ENCODE assay signal across 8 mouse cellular contexts in the genomic region with DNA sequence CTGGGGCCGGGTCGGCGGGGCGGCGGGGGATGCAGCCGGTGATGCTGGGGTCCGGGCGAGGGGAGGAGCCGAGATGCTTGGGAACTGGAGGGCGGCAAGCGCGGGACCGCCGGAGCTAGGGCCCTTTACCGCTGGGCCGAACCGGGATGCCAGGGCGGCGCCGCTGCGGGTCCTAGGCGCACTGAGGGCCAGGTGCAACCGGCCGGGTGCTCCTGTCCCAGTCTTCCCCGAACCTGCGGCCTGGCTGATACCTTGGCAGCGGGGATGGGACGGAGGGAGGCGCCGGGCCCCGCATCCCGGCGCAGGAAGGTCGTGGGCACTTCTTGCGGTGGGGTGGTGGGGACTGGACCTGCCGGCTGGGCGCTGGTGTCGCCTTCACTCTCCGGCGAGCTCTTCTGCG. TPM values are rescaled to one million over a fixed set of nuclear protein-coding genes. Genes with fewer than 3 reads are reported as not detected.
DNase-seq lines count a peak whose midpoint lies in the region; ATAC-seq and TF ChIP-seq lines count a peak whose summit lies in the region.

No protein-coding gene starts in this region.

- H3K4me3 ChIP-seq in heart, embryonic 15.5 days = peak overlapping the region; percentile 68
- H3K4me3 ChIP-seq in hindbrain, embryonic 10.5 days = peak overlapping the region; percentile 87

- peak overlapping the region; percentile 98 for H3K4me2 ChIP-seq in heart, embryonic 15.5 days

- H3K9ac ChIP-seq in heart, embryonic 15.5 days = peak overlapping the region; percentile 70

- ATAC-seq in heart, embryonic 15.5 days (replicated peaks; ENCODE audit: insufficient number of reproducible peaks, insufficient read depth, low FRiP score, low read depth) = 0 out of 2 replicates have a peak, but pooled peaks have one; percentile 8
- peak; percentile 77 for ATAC-seq in Patski
- ATAC-seq in megakaryocyte progenitor cell, adult 5-6 weeks (replicated peaks; ENCODE audit: poor library complexity) = peak; percentile 1; the same call in 1 of the 2 replicates
- ATAC-seq in CD4-positive, CD25-positive, alpha-beta regulatory T cell, adult 4 months = no peak

- intact Hi-C loops in heart, postnatal 25 days (cut with DNase I) = no loop called here

- H3K9me3 ChIP-seq in heart, embryonic 15.5 days (replicated peaks) = no peaks in the 10 kb centered on the region
- H3K9me3 ChIP-seq in hindbrain, embryonic 10.5 days = 0 out of 2 replicates have a peak, but pooled peaks cover 2% of the 10 kb centered on the region

- H3K4me1 ChIP-seq in heart, embryonic 15.5 days (replicated peaks) = peaks cover 14% of the 10 kb centered on the region; the same call in 1 of the 2 replicates
- peaks cover 13% of the 10 kb centered on the region for H3K4me1 ChIP-seq in hindbrain, embryonic 10.5 days (replicated peaks)

- H3K27me3 ChIP-seq in heart, embryonic 15.5 days = no peaks in the 10 kb centered on the region
- no peaks in the 10 kb centered on the region for H3K27me3 ChIP-seq in Patski
- H3K27me3 ChIP-seq in hindbrain, embryonic 10.5 days (ENCODE audit: insufficient read depth, poor library complexity, severe bottlenecking) = peaks cover 21% of the 10 kb centered on the region

- TF ChIP-seq CTCF in Patski (IDR thresholded peaks at IDR 0.05) = no peak

- CTCF ChIA-PET in Patski (lab: Charles Lee) = interaction anchor here (1.2 to 1.4 kb wide), 3 partner anchors 9 to 21 kb away, joined by 3 to 5 read pairs (median 3); no protein-coding TSS in a partner anchor

- in situ Hi-C loops in Patski (cut with MboI; ENCODE audit: low pct_unique_long_range_greater_than_20kb) = no loop called here

- POLR2A ChIA-PET in Patski (lab: Charles Lee) = interaction anchor here (0.8 to 1.2 kb wide), 2 partner anchors 12 to 20 kb away, joined by 3 read pairs; no protein-coding TSS in a partner anchor

- no peak for DNase-seq in heart, postnatal 25 days (ENCODE audit: low spot score)
- DNase-seq in Patski (ENCODE audit: low read depth, low spot score) = no peak
- DNase-seq in hindbrain, embryonic 10.5 days (ENCODE audit: low spot score) = no peak
- DNase-seq in layer of hippocampus, adult 9-10 months (ENCODE audit: low spot score) = no peak
- no peak for DNase-seq in MN1 (ENCODE audit: low spot score)

- under 1% methylated on average over 40 of the region's 41 CpGs for WGBS in heart, embryonic 15.5 days
- WGBS in hindbrain, embryonic 10.5 days = under 1% methylated on average over 41 of the region's 41 CpGs

- no peaks in the 10 kb centered on the region for H3K36me3 ChIP-seq in heart, embryonic 15.5 days
- no peaks in the 10 kb centered on the region for H3K36me3 ChIP-seq in hindbrain, embryonic 10.5 days

- no peak overlapping the region for H3K27ac ChIP-seq in heart, embryonic 15.5 days
- H3K27ac ChIP-seq in hindbrain, embryonic 10.5 days = peak overlapping the region; percentile 86

RNA-seq across cellular contexts. Expression of a gene that starts 0.3 kb away (rescaled TPM):
- 7.6 and 7.7 TPM in 2 replicates for polyA plus RNA-seq in heart, embryonic 15.5 days (2015; fragmentation: Nextera tagmentation; extraction: Ambion mirVana)
- 1 to 10 TPM in 1 of 2 experiments, under 1 TPM in 1; 0.95 to 1.2 TPM for total RNA-seq in heart, postnatal 25 days (2021)
- polyA plus RNA-seq in Patski (2021) = 22.7 TPM
- polyA plus RNA-seq in hindbrain, embryonic 10.5 days (2016; fragmentation: Nextera tagmentation; extraction: Ambion mirVana) = 13.4 and 14.0 TPM in 2 replicates
- total RNA-seq in megakaryocyte progenitor cell, adult 5-6 weeks (2015) = 2.1 and 3.0 TPM in 2 replicates
- 1.4 and 2.5 TPM in 2 replicates for total RNA-seq in megakaryocyte progenitor cell, adult 5-6 weeks (2017)
- 1 to 10 TPM; 4.4 to 5.2 TPM for polyA plus RNA-seq in CD4-positive, CD25-positive, alpha-beta regulatory T cell, adult 4 months (2017; shearing (Covaris generic))

RNA-seq across cellular contexts. Expression of a gene that starts 23.8 kb away (rescaled TPM):
- polyA plus RNA-seq in heart, embryonic 15.5 days (2015; fragmentation: Nextera tagmentation; extraction: Ambion mirVana) = 161 and 235 TPM in 2 replicates
- 10 to 100 TPM; 91.5 to 95.1 TPM for total RNA-seq in heart, postnatal 25 days (2021)
- 303 TPM for polyA plus RNA-seq in Patski (2021)
- polyA plus RNA-seq in hindbrain, embryonic 10.5 days (2016; fragmentation: Nextera tagmentation; extraction: Ambion mirVana) = 307 and 321 TPM in 2 replicates
- total RNA-seq in megakaryocyte progenitor cell, adult 5-6 weeks (2015) = 915 and 1,007 TPM in 2 replicates
- 102 and 149 TPM in 2 replicates for total RNA-seq in megakaryocyte progenitor cell, adult 5-6 weeks (2017)
- 100 to 1,000 TPM; 589 to 692 TPM for polyA plus RNA-seq in CD4-positive, CD25-positive, alpha-beta regulatory T cell, adult 4 months (2017; shearing (Covaris generic))
